ENCODE assay signal across 8 mouse cellular contexts in the genomic region with DNA sequence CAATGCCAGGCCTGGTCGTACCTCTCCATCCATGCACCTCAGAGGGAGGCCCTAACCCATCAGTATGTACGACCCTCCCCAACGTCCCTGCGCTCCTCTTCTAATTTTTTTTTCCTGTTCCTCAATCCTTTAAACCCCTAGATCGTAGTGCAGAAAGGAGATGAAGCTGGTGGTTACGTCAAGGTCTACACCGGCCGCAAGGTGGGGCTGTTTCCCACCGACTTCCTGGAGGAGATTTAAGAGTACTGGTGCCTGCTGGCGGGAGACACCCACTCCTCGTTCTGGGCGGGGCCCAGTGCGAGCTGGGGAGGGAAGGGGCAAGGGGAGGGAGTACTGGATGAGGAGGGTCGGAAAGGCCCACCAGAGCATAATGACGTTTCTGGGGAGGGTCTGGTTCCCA. TPM values are rescaled to one million over a fixed set of nuclear protein-coding genes. Genes with fewer than 3 reads are reported as not detected.
DNase-seq lines count a peak whose midpoint lies in the region; ATAC-seq and TF ChIP-seq lines count a peak whose summit lies in the region.

No protein-coding gene starts in this region.

- WGBS in forebrain, embryonic 12.5 days = 1% methylated on average over 15 of the region's 15 CpGs
- 4% methylated on average over 15 of the region's 15 CpGs for WGBS in lung, embryonic 15.5 days

- H3K9me3 ChIP-seq in E14TG2a.4 (ENCODE audit: low read length) = peaks cover 6% of the 10 kb centered on the region
- no peaks in the 10 kb centered on the region for H3K9me3 ChIP-seq in forebrain, embryonic 12.5 days
- no peaks in the 10 kb centered on the region for H3K9me3 ChIP-seq in lung, embryonic 15.5 days

- H3K4me3 ChIP-seq in E14TG2a.4 (replicated peaks; ENCODE audit: low read length) = peak overlapping the region; percentile 79
- 0 out of 2 replicates have a peak overlapping the region, but pooled peaks have one; percentile 43 for H3K4me3 ChIP-seq in forebrain, embryonic 12.5 days (replicated peaks)
- peak overlapping the region; percentile 37; the same call in 1 of the 2 replicates for H3K4me3 ChIP-seq in lung, embryonic 15.5 days

- peak overlapping the region; percentile 94; the same call in 1 of the 2 replicates for H3K27ac ChIP-seq in forebrain, embryonic 12.5 days
- H3K27ac ChIP-seq in lung, embryonic 15.5 days = no peak overlapping the region

- peaks cover 67% of the 10 kb centered on the region for H3K27me3 ChIP-seq in E14TG2a.4 (ENCODE audit: insufficient read depth, low read length)
- peaks cover 67% of the 10 kb centered on the region for H3K27me3 ChIP-seq in forebrain, embryonic 12.5 days
- H3K27me3 ChIP-seq in lung, embryonic 15.5 days = peaks cover 63% of the 10 kb centered on the region

- peak; percentile 86 for DNase-seq in brain, adult 2 months (ENCODE audit: low read depth, low spot score)
- DNase-seq in layer of hippocampus, adult 9-11 months = peak; percentile 68
- DNase-seq in thymus, postnatal 25 days = peak; percentile 87

- no peak for ATAC-seq in forebrain, embryonic 12.5 days (ENCODE audit: low FRiP score)
- ATAC-seq in hematopoietic stem cell, adult 5-6 weeks (replicated peaks in 1 of 2; ENCODE audit: insufficient read depth in 1 of 2, low FRiP score in 2 of 2, low TSS enrichment in 1 of 2, low read depth in 1 of 2, poor library complexity in 2 of 2, severe bottlenecking in 2 of 2) = peak; percentile 34 to 36
- ATAC-seq in lung, embryonic 15.5 days (ENCODE audit: borderline replicate concordance, extremely low read depth, low FRiP score, low TSS enrichment) = no peak
- peak; percentile 28; the same call in 1 of the 2 replicates for ATAC-seq in neutrophil, adult 5-6 weeks (ENCODE audit: extremely low read depth, insufficient number of reproducible peaks, low FRiP score, poor library complexity, severe bottlenecking)

- 0 out of 2 replicates have a peak overlapping the region, but pooled peaks have one; percentile 7 for H3K9ac ChIP-seq in forebrain, embryonic 12.5 days
- no peak overlapping the region for H3K9ac ChIP-seq in lung, embryonic 15.5 days

- H3K4me1 ChIP-seq in E14TG2a.4 (replicated peaks; ENCODE audit: low read depth, low read length) = peaks cover 56% of the 10 kb centered on the region
- H3K4me1 ChIP-seq in forebrain, embryonic 12.5 days = peaks cover 50% of the 10 kb centered on the region
- H3K4me1 ChIP-seq in lung, embryonic 15.5 days = peaks cover 39% of the 10 kb centered on the region

- H3K36me3 ChIP-seq in E14TG2a.4 (ENCODE audit: insufficient read depth, low read length) = no peaks in the 10 kb centered on the region
- H3K36me3 ChIP-seq in forebrain, embryonic 12.5 days (replicated peaks) = no peaks in the 10 kb centered on the region
- no peaks in the 10 kb centered on the region for H3K36me3 ChIP-seq in lung, embryonic 15.5 days

- peak; percentile 61 for TF ChIP-seq CTCF in E14TG2a.4 (conservative IDR thresholded peaks at IDR 0.05; ENCODE audit: low read length)

- peak overlapping the region; percentile 76 for H3K4me2 ChIP-seq in forebrain, embryonic 12.5 days
- peak overlapping the region; percentile 69 for H3K4me2 ChIP-seq in lung, embryonic 15.5 days

RNA-seq across cellular contexts. Expression of a gene that starts 6.5 kb away (rescaled TPM):
- polyA plus RNA-seq in forebrain, embryonic 12.5 days (2016; fragmentation: Nextera tagmentation; extraction: Ambion mirVana) = 5.9 and 9.0 TPM in 2 replicates
- total RNA-seq in hematopoietic stem cell, adult 5-6 weeks (2017) = not detected in 2 replicates
- polyA plus RNA-seq in lung, embryonic 15.5 days (2015; fragmentation: Nextera tagmentation; extraction: Ambion mirVana) = 89.4 and 100 TPM in 2 replicates
- total RNA-seq in neutrophil, adult 5-6 weeks (2017) = not detected in 2 replicates

RNA-seq across cellular contexts. Expression of a gene that starts 6.8 kb away (rescaled TPM):
- polyA plus RNA-seq in forebrain, embryonic 12.5 days (2016; fragmentation: Nextera tagmentation; extraction: Ambion mirVana) = 1.2 and 1.8 TPM in 2 replicates
- 1.6 TPM in 1 of 2 replicates, not detected in the other for total RNA-seq in hematopoietic stem cell, adult 5-6 weeks (2017)
- polyA plus RNA-seq in lung, embryonic 15.5 days (2015; fragmentation: Nextera tagmentation; extraction: Ambion mirVana) = 0.64 and 1.0 TPM in 2 replicates
- 6.0 and 9.8 TPM in 2 replicates for total RNA-seq in neutrophil, adult 5-6 weeks (2017)

RNA-seq across cellular contexts. Expression of a gene that starts 14.0 kb away (rescaled TPM):
- polyA plus RNA-seq in forebrain, embryonic 12.5 days (2016; fragmentation: Nextera tagmentation; extraction: Ambion mirVana) = 103 and 105 TPM in 2 replicates
- total RNA-seq in hematopoietic stem cell, adult 5-6 weeks (2017) = 72.9 and 77.9 TPM in 2 replicates
- polyA plus RNA-seq in lung, embryonic 15.5 days (2015; fragmentation: Nextera tagmentation; extraction: Ambion mirVana) = 110 and 111 TPM in 2 replicates
- total RNA-seq in neutrophil, adult 5-6 weeks (2017) = 22.8 and 25.0 TPM in 2 replicates

RNA-seq across cellular contexts. Expression of a gene that starts 26.1 kb away (rescaled TPM):
- polyA plus RNA-seq in forebrain, embryonic 12.5 days (2016; fragmentation: Nextera tagmentation; extraction: Ambion mirVana) = 60.0 and 62.4 TPM in 2 replicates
- total RNA-seq in hematopoietic stem cell, adult 5-6 weeks (2017) = 0.31 TPM in 1 of 2 replicates, not detected in the other
- polyA plus RNA-seq in lung, embryonic 15.5 days (2015; fragmentation: Nextera tagmentation; extraction: Ambion mirVana) = 1.3 and 1.9 TPM in 2 replicates
- not detected in 2 replicates for total RNA-seq in neutrophil, adult 5-6 weeks (2017)

Comparison
In these comparisons a context has a peak if more than half of its experiments do, and no peak if none do; other contexts are left out.
1. ATAC-seq: peak in hematopoietic stem cell, adult 5-6 weeks (2 of 2) and neutrophil, adult 5-6 weeks (single experiment); none in forebrain, embryonic 12.5 days (single experiment) and lung, embryonic 15.5 days (single experiment).
2. Peak in every context shown above with its lines, with median percentiles within 50 percentile points of each other: H3K4me3 ChIP-seq and DNase-seq.